Mouse (Mus musculus) thymus, postnatal 25 days (tissue): Measurements from ENCODE around the gene Tnni2.
"Not testable (repeated sequence)": the region's sequence is repeated elsewhere in the genome, so short reads cannot be mapped to it uniquely, and the experiment has no call there.

Experiments used
- DNase-seq: peaks from one replicate; pipeline ENCODE4 v3.0.0; 2022

Tnni2 gene

DNA sequence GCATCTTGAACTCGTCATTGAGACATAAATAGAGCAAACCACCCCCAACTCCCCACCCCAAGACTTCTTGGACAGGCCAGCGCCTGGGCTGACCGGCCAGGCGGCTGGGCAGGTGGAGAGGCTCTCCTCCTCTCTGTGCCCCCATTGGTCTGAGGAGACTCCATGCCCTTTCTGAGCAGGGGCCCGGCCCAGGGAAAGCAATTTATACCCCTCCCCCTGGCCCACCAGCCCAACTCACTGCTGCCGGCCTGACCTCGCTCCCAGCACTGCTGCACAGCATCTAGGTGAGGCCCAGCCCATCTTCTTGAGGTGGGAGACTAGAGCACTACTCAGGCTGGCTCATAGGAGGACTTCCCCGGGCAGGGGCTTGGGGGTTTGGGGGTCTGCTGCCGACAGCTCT, at the start of gene Tnni2:
TSS of gene Tnni2 (plus strand) at position 224 of the 400 bp plus-strand sequence.
- DNase-seq = no peak

GRCm38 (mm10) chr7:142393191-142393590, 48.4 kb upstream of the Tnni2 start:
- DNase-seq = no peak

DNA sequence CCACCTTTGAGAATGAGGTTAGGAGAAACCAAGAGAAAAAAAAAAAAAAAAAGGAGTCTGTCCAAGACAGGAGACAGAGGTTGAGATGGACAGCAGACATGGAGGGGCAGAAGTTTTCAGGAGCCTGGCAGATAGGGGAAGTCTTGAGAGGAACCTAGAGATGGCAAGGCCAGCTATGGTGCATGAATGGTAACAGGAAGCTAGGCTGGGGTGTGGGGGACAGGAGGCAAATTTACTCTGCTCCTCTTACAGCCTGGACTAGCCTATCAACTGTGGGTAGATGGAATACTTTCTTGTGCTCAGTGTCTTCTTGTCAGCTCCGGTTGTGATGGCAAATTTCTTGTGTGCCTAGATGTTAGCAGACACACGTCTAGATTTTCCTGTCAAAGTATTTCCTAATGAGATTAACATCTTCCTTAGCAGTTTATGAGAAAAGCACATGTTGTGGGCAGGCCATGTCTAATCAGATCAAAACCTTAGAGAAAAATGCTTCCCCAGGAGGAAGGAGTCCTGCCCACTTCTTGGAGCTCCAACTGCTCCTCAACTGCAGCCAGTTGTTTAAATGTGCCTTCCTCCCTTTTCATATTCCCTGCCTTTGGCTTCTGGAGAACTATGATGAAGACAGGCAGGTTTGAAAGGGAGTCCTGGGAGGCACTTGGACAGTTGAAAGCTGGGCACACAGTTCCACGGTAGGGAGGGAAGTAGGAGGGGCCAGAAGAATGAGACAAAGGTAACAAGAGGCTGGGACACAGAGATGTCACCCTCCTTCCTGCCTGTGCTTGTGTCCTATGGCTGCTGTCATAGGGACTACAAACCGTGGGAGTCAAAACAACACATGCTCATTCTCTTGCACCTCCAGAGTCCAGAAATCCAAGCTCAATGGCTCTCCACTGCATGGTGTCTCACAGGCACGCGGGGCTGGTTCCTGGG, 47.1 kb upstream of the Tnni2 start:
- DNase-seq = no peak

GRCm38 (mm10) chr7:142395472-142395871, 46.1 kb upstream of the Tnni2 start:
- no peak for DNase-seq

GRCm38 (mm10) chr7:142396611-142397010, 45.0 kb upstream of the Tnni2 start:
- DNase-seq = no peak

DNA sequence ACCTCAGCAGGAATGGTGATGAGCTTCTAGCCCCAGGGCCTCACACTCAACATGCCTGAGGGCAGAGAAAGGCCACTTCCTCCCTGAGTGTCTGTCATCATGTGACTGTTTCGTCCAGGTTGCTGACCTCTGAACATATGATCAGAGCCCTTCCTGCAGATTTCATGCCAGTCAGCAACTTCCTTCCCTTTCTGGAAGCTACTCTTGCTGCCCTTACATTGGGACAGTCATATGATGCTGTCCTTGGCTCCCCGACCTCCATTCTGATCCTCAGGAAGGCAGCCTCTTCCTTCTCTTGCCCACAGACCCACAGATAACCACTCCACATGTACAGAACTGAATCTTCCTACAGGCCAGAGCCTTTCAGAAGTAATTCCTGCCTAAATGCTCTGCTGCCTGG, 43.6 kb upstream of the Tnni2 start:
- no peak for DNase-seq

- no peak for DNase-seq
Observed at GRCm38 (mm10) chr7:142399250-142399649, 42.4 kb upstream of the Tnni2 start.

DNA sequence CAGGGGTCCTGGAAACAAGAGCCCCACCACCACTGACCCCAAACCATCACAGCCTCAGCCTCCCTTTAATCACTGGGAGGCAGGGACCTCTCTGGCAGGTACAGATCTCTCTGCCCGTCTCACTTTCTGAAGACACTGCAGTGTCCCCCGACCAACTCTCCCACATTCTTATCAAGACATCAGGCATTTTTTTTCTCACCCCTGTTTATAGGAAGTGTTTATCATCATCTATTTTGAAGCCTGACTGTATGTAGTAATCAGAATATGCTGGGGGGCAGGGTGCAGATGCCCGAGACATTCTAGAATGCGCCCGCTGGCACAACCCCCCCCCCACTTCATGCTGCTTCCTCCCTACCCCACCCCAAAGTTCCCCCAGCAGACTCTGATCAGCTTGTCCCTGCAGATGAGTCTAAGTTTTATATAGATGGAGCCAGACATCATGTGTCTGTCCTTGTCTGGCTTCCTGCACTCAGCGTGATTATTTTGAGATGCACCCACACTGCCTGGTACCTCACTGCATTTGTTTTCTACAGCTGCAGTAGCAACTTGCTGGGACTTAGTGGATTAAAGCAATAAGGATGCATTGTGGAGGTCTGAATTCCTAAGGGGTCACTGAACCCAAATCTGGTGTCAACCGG, 41.4 kb upstream of the Tnni2 start:
- no peak for DNase-seq

GRCm38 (mm10) chr7:142400750-142401142, 40.9 kb upstream of the Tnni2 start:
- no peak for DNase-seq

- peak; percentile 36 for DNase-seq
Observed at GRCm38 (mm10) chr7:142403591-142403990, 38.0 kb upstream of the Tnni2 start.

DNA sequence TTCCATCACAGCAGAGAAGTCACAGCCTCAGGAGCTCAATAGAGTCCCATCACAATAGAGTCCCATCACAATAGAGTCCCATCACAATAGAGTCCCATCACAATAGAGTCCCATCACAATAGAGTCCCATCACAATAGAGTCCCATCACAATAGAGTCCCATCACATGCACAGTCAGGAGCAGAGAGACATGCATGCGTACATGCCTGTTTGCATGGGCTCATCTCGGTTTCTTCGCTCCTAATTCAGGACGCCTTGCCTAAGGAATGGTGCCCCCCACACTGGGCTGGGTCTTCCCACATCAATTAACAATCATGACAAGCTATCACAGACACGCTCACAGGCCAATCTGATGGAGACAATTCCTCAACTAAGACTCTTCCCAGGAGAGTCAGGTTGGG, 36.5 kb upstream of the Tnni2 start:
- DNase-seq = not testable (repeated sequence)

GRCm38 (mm10) chr7:142407935-142408334, 33.7 kb upstream of the Tnni2 start:
- DNase-seq = peak; percentile 41

DNA sequence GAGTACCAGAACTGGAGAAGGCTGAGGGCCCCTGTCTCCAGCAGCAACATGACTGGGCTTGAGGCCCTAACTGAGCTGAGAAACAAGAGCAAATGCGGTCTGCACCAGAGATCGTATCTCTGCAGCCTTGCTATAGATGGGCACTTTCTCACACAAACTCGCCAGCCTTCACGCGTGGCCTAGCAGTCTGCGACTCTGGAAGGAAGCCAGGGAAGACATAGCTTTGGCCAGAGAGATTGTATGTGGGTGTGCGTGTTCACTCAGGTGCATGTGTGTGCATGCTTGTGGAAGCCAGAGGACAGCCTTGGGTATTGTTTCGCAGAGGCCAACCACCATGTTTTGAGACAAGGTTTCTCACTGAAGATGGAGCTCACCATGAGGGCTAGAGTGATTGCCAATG, 32.9 kb upstream of the Tnni2 start:
- DNase-seq = no peak

GRCm38 (mm10) chr7:142409603-142410002, 32.0 kb upstream of the Tnni2 start:
- no peak for DNase-seq

GRCm38 (mm10) chr7:142413285-142413684, 28.3 kb upstream of the Tnni2 start:
- no peak for DNase-seq

DNA sequence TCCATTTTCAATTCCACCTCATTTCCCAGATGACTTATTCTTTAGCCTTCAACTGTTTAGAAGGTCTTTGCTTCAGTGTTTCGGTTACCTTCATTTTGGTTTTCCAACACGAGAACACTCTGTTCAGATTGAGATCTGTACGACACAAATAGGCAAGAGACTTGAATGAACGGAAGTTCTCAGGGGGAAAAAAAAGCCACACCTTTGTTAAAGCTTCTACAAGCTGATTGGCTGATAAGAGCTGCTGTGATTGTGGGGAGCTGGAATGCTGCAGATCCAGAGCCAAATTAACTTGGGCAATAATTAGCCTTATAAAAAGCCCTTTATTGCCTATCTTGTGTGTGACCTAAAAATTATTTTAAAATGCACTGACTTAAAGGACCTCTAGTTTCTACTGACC, 26.3 kb upstream of the Tnni2 start:
- DNase-seq = no peak

DNA sequence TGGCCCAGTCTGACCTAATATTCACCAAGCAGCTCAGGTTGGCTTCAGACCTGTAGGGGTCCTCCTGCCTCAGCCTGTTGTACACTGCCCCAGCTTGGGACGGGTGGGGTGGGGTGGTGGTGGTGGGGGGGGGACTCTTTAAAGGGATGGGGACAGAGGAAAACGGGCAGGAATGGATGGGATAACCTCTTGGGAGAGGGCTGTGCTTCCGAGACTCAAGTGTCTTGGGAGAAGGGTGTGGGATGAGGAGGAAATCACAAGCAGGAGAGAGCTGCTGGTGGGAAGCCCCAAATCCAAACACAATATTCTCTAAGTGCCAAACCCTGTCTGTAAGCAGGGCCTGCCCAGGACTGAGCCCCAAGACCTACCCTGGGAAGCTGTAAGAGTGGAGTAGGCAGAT, 25.4 kb upstream of the Tnni2 start:
- no peak for DNase-seq

DNA sequence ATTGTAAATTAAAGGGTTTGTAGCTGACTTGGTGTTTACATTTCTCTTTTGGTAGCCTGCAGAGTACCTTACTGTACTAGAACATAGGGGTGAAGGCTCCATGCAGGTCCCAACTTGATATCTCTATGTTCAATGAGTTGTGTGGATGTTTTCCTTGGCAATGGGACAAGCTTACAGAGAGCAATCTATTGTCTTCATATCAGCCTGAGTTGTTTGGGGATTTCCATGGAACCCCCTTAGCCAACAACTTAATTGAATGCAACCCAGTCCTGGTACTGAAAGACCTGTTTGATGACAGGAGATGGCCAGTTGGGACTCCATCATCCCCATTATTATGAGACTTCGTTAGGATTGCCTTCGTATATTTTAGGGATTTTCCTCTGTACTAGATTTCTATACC, 23.6 kb upstream of the Tnni2 start:
- DNase-seq = no peak

DNA sequence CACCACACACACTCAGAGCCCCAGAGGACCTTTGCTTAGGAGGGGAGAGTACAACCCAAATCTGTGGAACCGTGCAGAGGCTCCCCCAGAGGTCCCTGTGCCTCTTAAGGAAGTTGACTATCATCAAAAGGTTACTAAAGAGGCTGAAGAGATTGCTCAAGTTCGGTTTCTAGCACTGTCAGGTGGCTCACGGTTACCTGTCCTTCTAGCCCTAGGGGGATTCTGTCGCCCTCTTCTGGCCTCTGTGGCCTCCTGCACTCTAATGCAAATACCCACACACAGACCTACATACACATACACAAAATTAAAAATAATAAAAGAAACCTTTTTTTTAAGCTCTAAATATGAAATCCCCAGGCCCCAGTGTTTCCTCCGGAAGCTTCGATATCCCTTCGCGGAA, 22.9 kb upstream of the Tnni2 start:
- DNase-seq = no peak

- no peak for DNase-seq
Observed at GRCm38 (mm10) chr7:142419887-142420286, 21.7 kb upstream of the Tnni2 start.

DNA sequence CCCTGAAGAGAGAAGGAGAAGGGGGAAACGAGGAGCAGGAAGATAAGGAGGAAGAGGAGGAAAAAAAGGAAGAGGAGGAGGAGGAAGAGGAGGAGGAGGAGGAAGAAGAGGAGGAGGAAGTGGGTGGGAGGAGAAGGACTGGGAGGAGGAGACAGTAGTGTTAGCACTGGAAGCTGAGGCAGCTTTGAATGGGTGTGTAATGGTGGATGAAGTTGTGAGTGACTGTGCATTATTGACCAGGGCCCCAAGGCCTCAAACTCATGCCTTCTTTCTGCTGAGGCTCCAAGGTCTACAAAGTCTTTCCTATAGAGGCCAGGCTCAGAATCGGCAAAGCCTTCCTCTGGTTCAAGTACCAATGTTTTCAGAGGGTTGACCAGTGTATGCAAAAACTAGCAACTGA, 19.8 kb upstream of the Tnni2 start:
- DNase-seq = no peak

DNA sequence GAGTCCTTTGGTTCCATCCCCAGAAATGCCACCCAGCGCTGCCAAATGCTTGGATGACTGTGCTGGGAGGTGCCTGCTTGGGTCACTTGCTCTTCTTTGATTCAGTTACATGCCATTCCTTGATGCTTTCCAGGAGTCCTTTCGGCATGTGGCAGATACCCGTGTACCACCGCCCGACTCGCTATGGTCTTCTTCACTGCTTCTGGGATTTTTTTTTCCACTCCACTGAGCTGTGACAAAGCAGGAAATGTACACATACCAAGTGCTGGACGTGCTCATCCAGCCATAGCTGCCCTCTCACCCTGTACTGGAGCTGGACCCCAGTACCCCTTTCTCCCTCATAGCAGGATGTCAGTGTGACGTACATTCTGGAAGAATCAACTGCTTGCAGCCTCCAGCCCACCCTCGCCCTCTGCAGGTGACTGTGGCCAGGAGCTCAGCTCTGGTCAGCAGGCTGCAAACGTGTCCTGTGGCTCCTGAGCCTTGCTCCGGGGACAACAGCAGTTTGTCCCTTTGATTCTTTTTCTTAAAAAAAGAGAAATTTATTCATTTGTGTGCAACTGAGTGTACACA, 15.9 kb upstream of the Tnni2 start:
- DNase-seq = peak; percentile 37

- DNase-seq = peak; percentile 61
Observed at GRCm38 (mm10) chr7:142428213-142428612, 13.4 kb upstream of the Tnni2 start.

DNA sequence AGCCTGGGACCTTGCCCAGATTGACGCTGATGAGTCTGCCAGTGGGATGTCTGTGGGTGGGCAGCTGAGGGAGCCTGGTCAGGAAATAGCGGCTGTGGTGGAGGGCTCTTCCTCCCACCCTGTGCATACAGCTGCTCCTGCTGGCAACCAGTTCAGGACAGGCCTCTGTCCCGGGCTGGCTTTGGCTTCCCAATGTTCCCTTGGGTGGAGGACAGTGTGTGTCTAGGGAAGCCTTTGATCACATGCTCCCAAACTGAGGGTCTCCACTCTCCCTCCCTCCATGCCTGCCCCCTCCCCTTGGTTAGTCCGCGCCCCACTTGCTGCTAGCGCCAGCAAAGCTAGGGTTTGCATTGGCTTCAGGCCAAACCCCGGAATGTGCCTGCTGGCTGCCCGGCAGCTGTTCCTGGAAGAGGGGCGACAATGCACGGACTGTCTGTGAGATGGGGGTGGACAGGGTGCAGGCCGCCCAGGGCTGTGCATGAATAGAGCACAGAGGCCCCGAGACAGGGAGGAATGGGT, 11.4 kb upstream of the Tnni2 start:
- no peak for DNase-seq
